ENCODE assay signal across 9 mouse cellular contexts in the genomic region with DNA sequence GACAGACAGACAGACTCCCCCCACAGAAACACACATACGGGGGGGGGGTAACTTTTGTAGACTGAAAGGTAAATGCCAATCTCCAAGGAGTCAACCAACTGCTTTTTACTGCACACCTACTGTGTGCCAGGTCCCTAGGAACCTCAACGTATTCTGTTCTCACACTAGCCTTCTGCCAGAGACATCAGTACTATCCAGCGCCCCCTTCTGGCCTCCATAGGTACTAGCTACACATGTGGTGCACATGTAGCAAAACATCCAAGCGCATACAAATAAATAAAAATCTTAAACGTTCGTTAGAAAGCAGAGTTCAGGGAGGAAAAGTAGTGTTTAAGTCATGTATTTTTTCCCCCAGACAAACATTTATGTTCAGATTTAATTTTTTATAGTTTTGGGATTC.
A peak's percentile ranks its signal among the peaks of the same experiment; 100 is the strongest.
DNase-seq lines count a peak whose midpoint lies in the region; ATAC-seq lines count a peak whose summit lies in the region.
"Had no signal": no experiment of that assay in that cellular context is flagged by ENCODE, and none has a peak within 500 bp of the region (broad histone marks: within the 10 kb centered on the region; RNA-seq: fewer than 3 reads in every experiment).

No protein-coding gene starts in this region.

- no peak for ATAC-seq in megakaryocyte progenitor cell, adult 5-6 weeks (replicated peaks; ENCODE audit: poor library complexity)
- ATAC-seq: intestine, embryonic 15.5 days had no signal

- peak; percentile 50 to 75 for DNase-seq in cerebellum, postnatal 14 days
- no peak for DNase-seq in cerebellum, adult 8-10 months
- peak; percentile 9 to 64 for DNase-seq in kidney, postnatal 36 days
- DNase-seq in kidney, adult 11 months, result no peak
- peak; percentile 44 for DNase-seq in A20 (ENCODE audit: low read depth, low spot score)
- DNase-seq in induced T-regulatory cell, adult 2 months (ENCODE audit: low read depth), result peak; percentile 44
- no peak for DNase-seq in adrenal gland, postnatal 25 days

Comparison
In these comparisons a context has a peak if more than half of its experiments do, and no peak if none do; other contexts are left out.
1. DNase-seq: peak in cerebellum, postnatal 14 days (2 of 2), kidney, postnatal 36 days (2 of 2), A20 (single experiment) and induced T-regulatory cell, adult 2 months (single experiment); none in cerebellum, adult 8-10 months (single experiment), kidney, adult 11 months (single experiment) and adrenal gland, postnatal 25 days (single experiment).